Mouse (Mus musculus): Measurements from ENCODE around the gene Ankrd39.

The Ankrd39 gene

GRCm38 (mm10) chr1:36572140-36572700, 25.0 kb upstream of the Ankrd39 start:
- no peak for DNase-seq

DNA sequence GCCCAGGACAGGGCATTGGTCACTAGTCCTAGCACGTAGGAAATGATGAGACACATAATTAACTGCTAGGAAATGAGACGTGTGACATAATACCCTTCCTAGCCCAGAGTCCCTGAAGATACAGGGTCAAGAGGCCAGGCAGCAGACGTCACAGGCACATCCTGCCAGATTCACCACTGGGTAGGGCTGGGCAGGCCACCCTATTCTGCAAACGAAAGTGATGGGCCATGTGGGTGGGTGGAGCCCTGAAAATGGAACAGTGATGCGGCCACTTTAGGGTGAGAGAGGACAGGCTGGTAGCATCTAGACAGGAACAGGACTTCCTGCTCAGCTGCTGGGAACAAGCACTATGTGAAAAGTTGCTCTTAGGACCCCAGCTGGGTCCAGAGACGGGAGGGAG, 24.4 kb upstream of the Ankrd39 start:
- DNase-seq: no peak

DNA sequence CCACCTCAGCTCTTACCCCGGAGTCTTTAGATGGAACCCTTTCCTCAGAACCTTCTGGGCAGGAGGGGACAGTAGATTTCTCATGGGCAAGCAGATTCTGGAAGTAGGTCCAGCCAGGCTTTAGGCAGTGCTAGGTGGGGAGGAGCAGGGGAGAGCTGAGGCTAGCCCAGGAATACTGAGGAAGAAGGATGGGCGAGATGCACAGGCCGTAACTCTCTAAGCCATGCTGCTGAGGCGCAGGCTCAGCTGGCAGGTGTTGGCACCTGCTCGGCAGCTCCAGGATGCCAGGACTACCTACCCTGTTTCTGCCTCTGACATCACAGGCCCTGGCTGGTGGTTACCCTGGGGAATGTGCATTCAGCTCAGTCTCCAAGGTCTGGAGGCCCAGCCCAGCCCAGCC, 23.1 kb upstream of the Ankrd39 start:
- no peak for DNase-seq

DNA sequence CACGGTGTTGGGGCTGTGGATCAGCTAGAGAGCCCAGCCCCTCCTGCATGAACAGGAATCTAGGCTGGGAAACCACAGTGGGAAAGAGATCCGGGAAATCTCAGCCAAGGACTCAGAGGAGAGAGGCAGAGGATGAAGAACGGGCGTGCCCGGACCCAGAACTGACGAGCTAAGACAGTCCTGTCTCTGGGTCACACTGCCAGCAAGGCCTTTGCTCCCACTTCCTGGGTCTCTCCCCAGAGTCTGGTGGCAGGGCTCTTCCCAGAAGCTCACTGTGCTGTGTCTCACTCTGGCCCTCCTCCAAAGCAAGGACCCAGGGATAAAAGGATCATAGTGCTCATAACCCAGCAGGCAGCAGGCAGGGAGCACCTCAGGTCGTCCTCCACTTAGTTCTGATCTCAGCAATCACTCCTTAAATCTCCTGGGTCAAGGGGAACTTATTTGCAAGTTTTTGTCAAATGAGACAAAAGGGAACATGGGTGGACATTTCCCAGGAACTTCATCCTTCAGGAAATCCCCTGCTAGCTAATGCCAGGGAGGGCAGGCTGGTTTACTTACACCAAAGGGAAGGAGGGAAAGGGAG, 22.5 kb upstream of the Ankrd39 start:
- no peak for DNase-seq

DNA sequence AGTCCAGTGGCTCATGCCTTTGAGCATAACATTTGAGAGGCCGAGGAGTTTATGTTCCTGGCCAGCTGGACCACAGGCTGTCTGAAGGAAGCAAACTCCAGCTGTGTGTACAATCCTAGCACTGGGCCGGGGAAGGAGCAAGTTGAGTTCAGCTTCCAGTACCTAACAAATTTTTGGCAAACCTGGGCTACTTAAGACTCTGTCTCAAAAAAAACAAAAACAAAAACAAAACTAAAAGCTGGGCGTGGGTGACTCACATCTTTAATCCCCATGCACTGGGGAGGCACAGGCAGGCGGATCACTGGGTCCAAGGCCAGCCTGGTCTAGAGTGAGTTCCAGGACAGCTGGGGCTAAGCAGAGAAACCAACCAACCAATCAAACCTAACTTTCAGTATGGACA, 21.5 kb upstream of the Ankrd39 start:
- no peak for DNase-seq

DNA sequence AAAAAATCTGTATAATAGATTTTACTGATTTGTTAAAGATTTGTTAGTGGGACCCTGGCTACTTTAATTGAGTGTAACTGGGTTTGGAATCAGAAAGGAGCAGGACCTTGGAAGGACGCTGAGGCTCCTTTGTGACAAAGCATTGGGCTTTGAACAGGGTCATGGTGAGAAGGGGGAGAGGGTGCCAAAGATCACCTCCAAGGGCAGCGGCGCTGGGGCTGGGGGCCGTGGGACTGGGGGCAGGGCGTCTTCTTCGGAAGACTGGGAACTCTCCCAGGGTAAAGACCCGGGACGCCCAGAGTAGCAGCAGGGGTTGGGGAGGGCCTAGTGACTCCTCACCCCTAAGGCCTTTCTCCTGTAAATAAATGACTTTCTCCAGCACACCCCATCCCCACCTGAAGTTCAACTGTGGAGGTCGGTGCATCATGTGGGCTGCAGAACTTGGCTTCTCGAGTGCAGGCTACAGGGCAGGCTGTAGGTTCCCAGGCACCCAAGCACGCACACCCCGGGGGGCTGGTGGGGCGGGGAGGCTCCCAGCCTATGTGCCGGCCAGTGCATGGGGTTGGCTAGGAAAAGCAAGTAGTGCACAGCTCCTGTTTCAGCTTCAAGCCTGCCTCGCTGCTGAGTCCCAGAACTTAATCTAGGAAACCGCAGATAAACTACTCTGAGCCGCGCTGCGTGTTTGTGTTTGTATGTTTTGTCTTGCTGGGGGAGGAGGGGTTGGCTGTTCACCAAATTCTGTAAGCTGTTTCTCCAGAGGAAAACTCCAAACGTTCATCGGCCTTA, 20.8 kb upstream of the Ankrd39 start:
- no peak for DNase-seq

- DNase-seq: no peak
Observed at GRCm38 (mm10) chr1:36566425-36566824, 19.2 kb upstream of the Ankrd39 start.

DNA sequence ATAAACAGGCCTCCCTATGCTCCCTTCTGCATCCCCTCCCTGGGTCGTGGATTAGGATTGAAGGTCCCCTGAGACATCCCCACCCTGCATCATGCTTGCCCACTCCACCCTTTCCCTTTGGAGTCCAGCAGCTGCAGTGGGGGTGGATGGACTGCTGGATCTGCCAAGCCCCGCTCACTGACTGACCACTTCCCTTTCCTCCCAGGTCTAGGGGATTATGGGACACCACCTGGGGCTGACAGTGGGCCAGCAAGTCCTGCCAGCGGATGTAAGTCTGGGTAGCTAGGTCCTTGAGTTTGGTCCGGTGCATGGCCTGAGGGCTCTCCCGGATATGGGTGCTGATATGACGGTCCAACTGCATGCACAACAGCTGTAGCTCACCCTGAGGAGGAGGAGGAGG, 16.9 kb upstream of the Ankrd39 start:
- DNase-seq: no peak

GRCm38 (mm10) chr1:36563632-36564031, 16.4 kb upstream of the Ankrd39 start:
- DNase-seq: no peak

DNA sequence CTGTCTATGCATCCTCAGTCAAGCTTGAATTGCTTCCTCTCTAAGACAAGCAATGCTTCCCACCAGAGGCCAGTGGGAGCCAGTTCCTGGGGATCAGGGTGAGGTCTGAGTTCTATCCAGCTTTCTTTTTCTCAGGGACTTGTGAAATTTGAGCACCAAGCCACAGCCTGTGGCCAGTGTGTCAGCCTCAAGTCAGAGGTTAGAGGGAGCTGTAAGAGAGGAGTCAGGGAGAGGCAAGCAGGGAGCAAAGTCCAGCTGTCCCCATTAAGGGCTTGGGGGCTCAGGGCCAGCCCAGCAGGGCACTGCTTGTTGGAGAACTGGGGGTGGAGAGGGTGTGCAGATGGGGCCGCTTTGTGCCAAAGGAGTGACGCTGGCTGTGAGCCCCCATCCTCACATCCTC, 16.0 kb upstream of the Ankrd39 start:
- DNase-seq: no peak

- DNase-seq: no peak
Observed at GRCm38 (mm10) chr1:36562388-36562787, 15.1 kb upstream of the Ankrd39 start.

DNA sequence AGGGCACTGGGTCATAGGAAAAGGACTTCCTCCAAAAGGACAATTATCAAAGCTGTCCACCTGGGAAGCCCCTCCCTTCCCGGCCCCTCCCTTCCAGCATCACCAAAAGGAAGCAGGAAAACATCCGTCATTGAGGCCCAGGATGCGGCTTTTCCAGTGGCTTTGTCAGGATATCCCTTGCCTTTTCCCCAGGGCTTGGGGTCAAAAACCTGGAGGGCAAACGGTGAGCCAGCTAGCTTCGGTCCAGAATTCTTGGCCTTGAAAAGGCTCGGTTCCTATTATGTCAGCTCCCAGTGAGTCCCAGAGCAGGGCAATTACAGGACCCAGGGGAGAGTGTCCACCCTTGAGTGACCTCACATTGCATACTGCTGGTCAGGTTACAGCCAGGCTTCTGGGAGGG, 13.7 kb upstream of the Ankrd39 start:
- DNase-seq: no peak

DNA sequence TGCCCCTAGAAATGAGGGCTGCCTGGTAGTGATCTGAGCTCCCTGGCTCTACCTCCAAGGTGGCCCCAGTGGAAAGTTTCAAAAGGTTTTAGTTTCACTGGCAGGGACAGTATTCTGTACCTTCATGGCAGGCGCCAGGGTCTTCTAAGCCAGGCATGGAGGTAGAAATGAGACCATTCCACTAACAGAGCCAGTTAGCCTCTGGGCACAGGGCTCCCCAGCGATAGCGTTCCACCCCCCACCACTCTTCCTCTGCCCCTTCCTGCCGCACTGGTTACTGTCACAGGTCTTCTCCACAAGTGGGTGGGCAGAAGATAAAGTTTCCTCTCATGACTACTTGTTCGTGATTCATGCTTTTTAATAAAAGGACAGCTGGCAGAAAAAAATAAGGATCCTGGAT, 12.6 kb upstream of the Ankrd39 start:
- DNase-seq: no peak

DNA sequence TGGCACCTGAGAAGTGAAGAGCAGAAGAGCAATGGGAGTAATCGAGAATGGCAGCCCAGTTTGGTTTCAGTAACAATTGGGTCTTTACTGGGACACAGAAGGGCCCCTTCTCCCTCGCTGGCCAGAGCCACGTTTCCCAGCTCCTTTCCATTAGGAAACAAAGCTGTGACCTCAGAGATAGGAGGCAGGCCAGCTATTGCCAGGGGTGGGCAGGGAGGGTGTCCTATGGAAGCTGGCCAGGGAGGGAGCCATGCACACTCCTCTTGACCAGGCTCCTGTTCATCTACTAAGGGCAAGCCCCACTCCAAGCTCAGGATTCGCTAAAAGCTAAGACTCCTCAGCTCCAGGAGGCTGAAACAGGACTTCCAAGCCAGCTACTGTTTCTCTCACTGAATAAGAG, 12.0 kb upstream of the Ankrd39 start:
- DNase-seq: no peak

DNA sequence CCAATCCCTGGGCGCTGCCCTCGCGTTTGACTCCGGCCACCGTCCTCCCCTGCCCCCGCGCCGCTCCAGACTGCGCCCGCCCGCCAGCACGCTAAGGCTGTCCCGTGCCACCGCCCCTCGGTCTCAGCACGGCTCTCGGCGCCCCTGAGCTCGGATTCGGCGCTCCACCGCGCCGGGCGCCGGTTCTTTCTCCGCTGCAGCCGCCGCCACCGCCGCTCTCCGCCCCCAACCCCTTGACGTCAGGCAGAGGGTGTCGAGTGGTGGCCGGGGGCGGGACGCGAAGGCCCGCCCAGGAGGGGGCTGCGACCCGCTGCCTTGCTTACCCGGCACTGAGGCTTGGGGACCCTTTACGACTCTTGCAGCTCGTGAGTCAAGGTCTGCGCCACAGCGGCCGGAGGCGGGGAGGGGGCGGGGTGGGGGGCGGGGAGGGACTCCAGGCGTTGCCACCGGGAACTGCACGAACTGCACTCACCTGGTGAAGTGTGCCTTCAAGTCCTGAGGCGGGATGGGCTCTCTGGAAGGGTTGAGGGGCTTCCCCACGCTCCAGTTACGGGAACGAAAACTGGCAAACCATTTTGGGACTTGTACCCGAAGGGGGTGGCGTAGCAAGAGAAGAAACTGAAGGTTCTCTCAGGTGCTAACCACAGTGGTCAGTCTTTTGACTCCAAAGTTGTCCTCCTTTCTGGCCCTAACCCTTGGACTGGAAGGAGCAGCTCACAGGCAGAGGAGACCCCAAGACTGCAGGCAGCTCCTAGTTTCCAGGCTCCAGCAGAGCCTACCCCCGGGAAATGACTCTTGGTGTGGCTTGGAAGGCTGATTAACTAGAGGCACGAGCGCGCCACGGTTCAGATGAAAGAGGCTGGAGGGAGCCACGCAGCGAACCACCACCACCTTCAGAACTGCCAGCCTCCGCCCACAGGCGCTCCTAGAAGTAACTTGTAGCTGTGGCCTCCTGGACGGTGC, 11.1 kb upstream of the Ankrd39 start, which contains the start of gene Sema4c:
Sema4c (minus strand) TSS at position 319 of the 963 bp plus-strand sequence.
- peak; percentile 75 for DNase-seq

DNA sequence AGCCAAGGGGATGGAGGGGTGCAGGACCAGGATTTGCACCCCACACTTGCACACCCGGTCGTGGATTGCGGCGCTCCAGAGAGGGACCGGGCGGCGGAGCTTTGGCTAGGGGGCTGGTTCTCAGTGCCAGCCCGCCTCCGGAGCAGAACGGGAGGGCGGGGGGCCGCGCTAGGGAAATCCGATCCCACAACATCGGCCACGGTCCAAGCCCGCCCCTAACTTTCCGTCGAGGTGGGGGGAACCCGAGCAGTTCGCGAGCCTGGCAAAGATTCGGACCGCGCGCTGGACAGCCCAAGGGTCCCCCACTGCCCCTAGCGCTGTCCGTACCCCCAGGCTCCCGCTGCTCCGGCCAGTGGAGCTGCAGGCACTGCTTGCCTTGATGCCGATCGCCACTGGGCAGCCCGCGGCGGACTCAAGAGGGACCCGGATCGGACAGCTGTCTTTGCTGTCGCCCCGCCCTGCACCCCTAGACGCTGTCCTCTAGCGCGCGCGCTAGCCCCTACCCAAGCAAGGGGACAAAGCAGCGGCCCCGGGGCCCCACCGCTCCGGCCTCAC, 10.3 kb upstream of the Ankrd39 start:
- no peak for DNase-seq

DNA sequence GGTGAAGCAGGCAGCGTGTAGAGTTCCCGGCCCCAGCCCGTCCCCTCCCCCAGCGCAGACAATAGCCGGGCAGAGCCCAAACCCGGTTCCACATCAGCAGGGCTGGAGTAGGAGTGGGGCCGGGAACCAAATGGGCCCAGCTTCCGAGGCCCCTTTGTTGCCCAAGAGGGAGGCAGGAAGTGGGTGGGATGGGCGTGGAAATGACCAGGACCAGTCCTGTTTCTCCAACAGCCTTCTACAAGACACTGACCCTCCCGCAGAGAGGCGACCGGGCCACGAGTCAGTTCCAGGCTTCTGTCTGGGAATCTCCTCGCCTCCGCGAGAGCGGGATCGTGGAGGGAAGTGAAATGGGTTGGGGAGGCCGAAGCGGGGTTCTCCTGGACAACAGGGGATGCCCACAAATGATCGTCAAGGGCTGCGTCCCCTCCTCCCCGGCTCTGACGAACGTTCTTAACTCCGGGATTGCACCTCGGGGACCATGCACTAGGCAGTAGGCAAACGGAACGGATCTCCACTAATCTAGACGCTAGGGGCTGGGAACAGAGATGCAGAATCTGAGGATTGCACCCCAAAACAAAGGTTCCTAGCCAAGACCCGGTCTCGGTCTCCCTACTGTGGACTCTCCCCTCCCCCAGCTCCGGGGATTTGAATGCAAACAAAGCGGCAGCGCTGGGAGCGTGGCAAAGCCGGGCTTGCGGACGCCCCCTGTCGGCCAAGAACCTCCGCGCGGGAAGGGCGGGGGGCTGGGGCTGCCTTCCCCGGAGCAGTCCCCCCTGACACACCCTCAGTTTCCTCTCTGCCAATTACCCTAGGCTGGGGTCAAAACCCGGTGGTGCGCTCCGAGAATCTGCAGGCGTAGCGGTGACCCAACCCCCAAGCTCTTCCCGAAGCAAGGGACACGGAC, 9.6 kb upstream of the Ankrd39 start:
- peak; percentile 93 for DNase-seq

GRCm38 (mm10) chr1:36555798-36556395, 8.7 kb upstream of the Ankrd39 start:
- DNase-seq: peak; percentile 14

GRCm38 (mm10) chr1:36554633-36555399, 7.6 kb upstream of the Ankrd39 start:
- no peak for DNase-seq

DNA sequence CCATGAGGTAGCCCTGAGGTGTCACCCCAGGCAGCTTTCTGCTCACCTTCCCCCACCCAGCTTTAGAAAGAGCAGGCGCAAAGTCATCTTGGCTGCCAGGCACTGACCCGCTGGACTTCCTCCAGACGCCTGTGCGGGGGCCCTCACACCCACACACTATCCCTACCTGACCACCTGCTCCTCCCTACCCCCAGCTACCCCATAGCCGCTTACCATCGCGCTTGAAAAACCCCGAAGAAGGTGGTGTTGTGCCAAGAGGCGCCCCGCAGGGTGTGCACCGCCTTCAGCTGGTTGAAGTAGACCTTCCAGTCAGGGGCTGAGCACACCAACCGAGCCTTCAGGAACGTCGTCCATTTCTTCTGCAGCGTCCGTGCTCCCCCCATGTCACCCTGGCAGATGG, 5.3 kb upstream of the Ankrd39 start:
- no peak for DNase-seq

DNA sequence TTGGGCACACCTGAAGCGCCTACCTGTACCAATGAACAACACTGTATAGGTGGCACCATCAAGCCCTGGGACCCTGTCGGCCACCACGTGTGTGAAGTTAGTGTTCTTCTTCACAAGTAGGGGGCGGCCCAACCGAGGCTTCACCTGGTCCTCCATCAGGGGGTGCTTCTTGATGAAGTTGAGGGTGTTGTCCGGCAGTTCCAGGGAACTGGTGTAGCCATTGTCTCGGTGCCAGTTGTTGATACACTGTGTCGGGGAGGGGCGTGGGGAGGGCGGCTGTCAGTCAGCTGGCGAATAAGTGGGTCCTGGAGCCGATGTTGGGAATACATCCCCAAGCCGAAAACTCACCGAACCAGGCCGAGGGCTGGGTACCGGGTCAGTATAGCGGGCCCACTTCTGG, 4.7 kb upstream of the Ankrd39 start:
- DNase-seq: no peak
